Mouse (Mus musculus) myocyte (in vitro differentiated cells): Measurements from ENCODE around the gene Acot4.

ENCODE experiments used
- CEBPB ChIP-seq: IDR thresholded peaks from 2 replicates; pipeline ENCODE4 v1.6.1; 2011; ENCODE audit warnings: mild to moderate bottlenecking, moderate library complexity; ENCODE audit not compliant: poor library complexity, insufficient read depth, severe bottlenecking
- MAX ChIP-seq: IDR thresholded peaks from one replicate; pipeline ENCODE4 v1.6.1; 2011; ENCODE audit warnings: low read depth, mild to moderate bottlenecking, control low read depth
- MYOG ChIP-seq, 3 experiments: IDR thresholded peaks; one replicate each; pipeline ENCODE4 v1.6.1; 2011; ENCODE audit warnings: control low read depth in 2 of 3, low read depth in 2 of 3, mild to moderate bottlenecking in 2 of 3; ENCODE audit not compliant: insufficient read length in 2 of 3, control insufficient read depth in 1 of 3, insufficient read depth in 1 of 3
- POLR2A ChIP-seq: IDR thresholded peaks from one replicate; pipeline ENCODE4 v1.6.1; 2011; ENCODE audit warnings: low read depth, mild to moderate bottlenecking, control low read depth, moderate library complexity; ENCODE audit not compliant: insufficient read length
- POLR2AphosphoS2 ChIP-seq: IDR thresholded peaks from one replicate; pipeline ENCODE4 v1.6.1; 2011; ENCODE audit warnings: low read depth, control low read depth; ENCODE audit not compliant: insufficient read length
- REST ChIP-seq: IDR thresholded peaks from one replicate; pipeline ENCODE4 v1.6.1; 2011; ENCODE audit warnings: mild to moderate bottlenecking, control low read depth, moderate library complexity; ENCODE audit not compliant: insufficient read depth, insufficient read length
- TCF12 ChIP-seq: IDR thresholded peaks from one replicate; pipeline ENCODE4 v1.6.1; 2011; ENCODE audit warnings: mild to moderate bottlenecking, control low read depth; ENCODE audit not compliant: poor library complexity, insufficient read depth, severe bottlenecking
- USF1 ChIP-seq: IDR thresholded peaks from one replicate; pipeline ENCODE4 v1.6.1; 2011; ENCODE audit warnings: low read depth, mild to moderate bottlenecking, control low read depth, moderate library complexity

- TF ChIP-seq POLR2A = no peak
- no peak for TF ChIP-seq TCF12
- no peak for TF ChIP-seq REST
- no peak for TF ChIP-seq MAX
- no peak for TF ChIP-seq MYOG (IDR thresholded peaks at IDR 0.05; ENCODE audit: control insufficient read depth in 1 of 3, insufficient read depth in 1 of 3, insufficient read length in 2 of 3, low read depth in 2 of 3)
- TF ChIP-seq POLR2AphosphoS2 = no peak
- no peak for TF ChIP-seq USF1
- TF ChIP-seq CEBPB = no peak
These were observed 34.3 kb upstream of the Acot4 start for GRCm38 (mm10) chr12:84003866-84004265.
